Mouse (Mus musculus): ENCODE measurements around the gene Gm11757.
"Not testable (repeated sequence)": the region's sequence is repeated elsewhere in the genome, so short reads cannot be mapped to it uniquely, and the experiment has no call there.

Gm11757 gene

DNA sequence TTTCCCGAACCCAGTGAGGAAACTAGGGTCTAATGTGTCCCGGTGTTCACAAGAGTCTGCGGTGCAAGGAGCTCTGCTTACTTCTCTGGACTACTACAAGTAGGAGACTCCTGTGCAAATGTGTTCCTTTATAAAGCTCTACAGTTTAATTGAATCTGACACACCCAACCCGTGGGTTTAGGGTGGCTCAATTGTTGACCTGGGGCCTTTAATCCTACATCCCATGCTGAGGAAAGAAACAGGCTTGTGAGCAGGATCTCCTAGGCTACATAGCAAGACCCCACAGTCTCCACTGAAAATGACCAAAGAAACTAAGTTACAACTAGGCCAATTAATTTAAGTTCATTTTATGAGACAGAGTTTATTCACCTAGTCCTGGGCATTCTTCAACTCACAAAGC, at the start of gene Gm11757:
Gene Gm11757, minus strand, starts transcription at position 101 of the 400 bp plus-strand sequence.
- not testable (repeated sequence) for DNase-seq (ENCODE audit: low read depth)

- DNase-seq (ENCODE audit: low read depth), result not testable (repeated sequence)
These were observed 29.7 kb upstream of the Gm11757 start, which contains the start of gene Gm11756 for GRCm38 (mm10) chr4:73920660-73921059. Gene Gm11756 (minus strand): TSS chr4:73920760.

DNA sequence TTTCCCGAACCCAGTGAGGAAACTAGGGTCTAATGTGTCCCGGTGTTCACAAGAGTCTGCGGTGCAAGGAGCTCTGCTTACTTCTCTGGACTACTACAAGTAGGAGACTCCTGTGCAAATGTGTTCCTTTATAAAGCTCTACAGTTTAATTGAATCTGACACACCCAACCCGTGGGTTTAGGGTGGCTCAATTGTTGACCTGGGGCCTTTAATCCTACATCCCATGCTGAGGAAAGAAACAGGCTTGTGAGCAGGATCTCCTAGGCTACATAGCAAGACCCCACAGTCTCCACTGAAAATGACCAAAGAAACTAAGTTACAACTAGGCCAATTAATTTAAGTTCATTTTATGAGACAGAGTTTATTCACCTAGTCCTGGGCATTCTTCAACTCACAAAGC, 14.9 kb upstream of the Gm11757 start, which contains the start of gene Gm13871:
Gene Gm13871, minus strand, starts transcription at position 101 of the 400 bp plus-strand sequence.
- DNase-seq (ENCODE audit: low read depth), result not testable (repeated sequence)

GRCm38 (mm10) chr4:73876166-73876565, 14.7 kb downstream of the Gm11757 start, which contains the start of gene Gm11758:
Gene Gm11758 (minus strand): TSS chr4:73876266.
- DNase-seq (ENCODE audit: low read depth), result not testable (repeated sequence)
